ENCODE assay signal across 8 mouse cellular contexts in genomic region chrX:160765389-160766232, GRCm38 (mm10). TPM values are rescaled to one million over a fixed set of nuclear protein-coding genes. Genes with fewer than 3 reads are reported as not detected.
A peak's percentile ranks its signal among the peaks of the same experiment; 100 is the strongest.
DNase-seq lines count a peak whose midpoint lies in the region; ATAC-seq and TF ChIP-seq lines count a peak whose summit lies in the region.

No protein-coding gene starts in this region.

- peak overlapping the region; percentile 53 for H3K4me3 ChIP-seq in hindbrain, embryonic 10.5 days
- peak overlapping the region; percentile 53 for H3K4me3 ChIP-seq in lung, embryonic 15.5 days
- peak overlapping the region; percentile 56 for H3K4me3 ChIP-seq in olfactory bulb, adult 2 months (ENCODE audit: insufficient read depth, low read depth, low read length)
- H3K4me3 ChIP-seq in thymus, adult 2 months (ENCODE audit: control insufficient read depth, insufficient read depth, low read length): peak overlapping the region; percentile 45

- no peaks in the 10 kb centered on the region for H3K9me3 ChIP-seq in hindbrain, embryonic 10.5 days
- no peaks in the 10 kb centered on the region for H3K9me3 ChIP-seq in lung, embryonic 15.5 days

- peak; percentile 96 for ATAC-seq in frontal cortex, adult (ENCODE audit: low TSS enrichment)
- peak; percentile 96 for ATAC-seq in lung, embryonic 15.5 days (ENCODE audit: borderline replicate concordance, extremely low read depth, low FRiP score, low TSS enrichment)

- DNase-seq in Muller cell, postnatal 12 days (ENCODE audit: inconsistent ontology term): peak; percentile 70
- DNase-seq in cerebellum, adult 9-10 months: peak; percentile 91
- peak; percentile 83 for DNase-seq in hindbrain, embryonic 10.5 days (ENCODE audit: low spot score)
- DNase-seq in layer of hippocampus, adult 9-10 months (ENCODE audit: low spot score): peak; percentile 85
- peak; percentile 87 for DNase-seq in thymus, adult 2 months

- H3K36me3 ChIP-seq in hindbrain, embryonic 10.5 days: no peaks in the 10 kb centered on the region
- no peaks in the 10 kb centered on the region for H3K36me3 ChIP-seq in lung, embryonic 15.5 days
- H3K36me3 ChIP-seq in thymus, adult 2 months (ENCODE audit: control insufficient read depth, insufficient read depth, low read length): no peaks in the 10 kb centered on the region

- H3K9ac ChIP-seq in lung, embryonic 15.5 days: peak overlapping the region; percentile 36; the same call in 1 of the 2 replicates

- 32% methylated on average over 30 of the region's 30 CpGs for WGBS in hindbrain, embryonic 10.5 days
- WGBS in lung, embryonic 15.5 days: 28% methylated on average over 30 of the region's 30 CpGs
- WGBS in olfactory bulb, adult 2 months: 27% methylated on average over 30 of the region's 30 CpGs
- 14% methylated on average over 30 of the region's 30 CpGs for WGBS in thymus, adult 2 months

- no peaks in the 10 kb centered on the region for H3K4me1 ChIP-seq in hindbrain, embryonic 10.5 days (replicated peaks)
- no peaks in the 10 kb centered on the region for H3K4me1 ChIP-seq in lung, embryonic 15.5 days
- H3K4me1 ChIP-seq in olfactory bulb, adult 2 months (ENCODE audit: control insufficient read depth, insufficient read depth, low read length): no peaks in the 10 kb centered on the region
- no peaks in the 10 kb centered on the region for H3K4me1 ChIP-seq in thymus, adult 2 months (replicated peaks; ENCODE audit: control insufficient read depth, insufficient read depth, low read length)

- peak overlapping the region; percentile 48 for H3K4me2 ChIP-seq in lung, embryonic 15.5 days

- TF ChIP-seq CTCF in olfactory bulb, adult 2 months (IDR thresholded peaks at IDR 0.05; ENCODE audit: insufficient read depth, low read depth, low read length): no peak
- TF ChIP-seq CTCF in thymus, adult 2 months (IDR thresholded peaks at IDR 0.05; ENCODE audit: borderline replicate concordance, control insufficient read depth, extremely low read depth, insufficient read depth, low read length, poor library complexity): no peak

- H3K27me3 ChIP-seq in hindbrain, embryonic 10.5 days (ENCODE audit: insufficient read depth, poor library complexity, severe bottlenecking): peaks cover 68% of the 10 kb centered on the region
- H3K27me3 ChIP-seq in lung, embryonic 15.5 days: no peaks in the 10 kb centered on the region
- H3K27me3 ChIP-seq in thymus, adult 2 months (ENCODE audit: control insufficient read depth, insufficient read depth, low read length): no peaks in the 10 kb centered on the region

- H3K27ac ChIP-seq in hindbrain, embryonic 10.5 days: no peak overlapping the region
- no peak overlapping the region; the same call in 1 of the 2 replicates for H3K27ac ChIP-seq in lung, embryonic 15.5 days
- H3K27ac ChIP-seq in olfactory bulb, adult 2 months (ENCODE audit: insufficient read depth, low read depth, low read length): no peak overlapping the region
- no peak overlapping the region for H3K27ac ChIP-seq in thymus, adult 2 months (ENCODE audit: control insufficient read depth, insufficient read depth, low read length)

- TF ChIP-seq POLR2A in olfactory bulb, adult 2 months (IDR thresholded peaks at IDR 0.05; ENCODE audit: insufficient read depth, low read depth, low read length): no peak
- TF ChIP-seq POLR2A in thymus, adult 2 months (IDR thresholded peaks at IDR 0.05; ENCODE audit: control insufficient read depth, extremely low read depth, insufficient read depth, low read length, poor library complexity): no peak

RNA-seq across cellular contexts. Expression of gene Rs1, which starts 2.2 kb away (rescaled TPM):
- polyA plus RNA-seq in hindbrain, embryonic 10.5 days (2016; fragmentation: Nextera tagmentation; extraction: Ambion mirVana): 0.06 TPM in 1 of 2 replicates, not detected in the other
- polyA plus RNA-seq in lung, embryonic 15.5 days (2015; fragmentation: Nextera tagmentation; extraction: Ambion mirVana): 0.02 TPM in 1 of 2 replicates, not detected in the other
- not detected in 2 replicates for polyA plus RNA-seq in olfactory bulb, adult 2 months (2012; ENCODE audit: insufficient read depth, insufficient read length, low replicate concordance, missing spikeins)
- not detected in 2 replicates for polyA plus RNA-seq in thymus, adult 2 months (2012; rRNA removed)

RNA-seq across cellular contexts. Expression of gene Ppef1, which starts 30.0 kb away (rescaled TPM):
- not detected in 2 replicates for polyA plus RNA-seq in hindbrain, embryonic 10.5 days (2016; fragmentation: Nextera tagmentation; extraction: Ambion mirVana)
- polyA plus RNA-seq in lung, embryonic 15.5 days (2015; fragmentation: Nextera tagmentation; extraction: Ambion mirVana): 0.06 TPM in 1 of 2 replicates, not detected in the other
- polyA plus RNA-seq in olfactory bulb, adult 2 months (2012; ENCODE audit: insufficient read depth, insufficient read length, low replicate concordance, missing spikeins): not detected in 2 replicates
- not detected in 2 replicates for polyA plus RNA-seq in thymus, adult 2 months (2012; rRNA removed)
